Mouse (Mus musculus): Measurements from ENCODE around the gene Camkmt. TPM values are rescaled to one million over a fixed set of nuclear protein-coding genes. Genes with fewer than 3 reads are reported as not detected.

Camkmt gene
- polyA plus RNA-seq, 1 experiment from 2014 or later: 12.1 TPM

- Histone ChIP-seq H3K4me3 (no peak overlapping the region), H3K36me3 (no peaks in the 10 kb centered on the region), H3K27ac (replicated peaks) (no peak overlapping the region), H3K4me1 (peaks cover 15% of the 10 kb centered on the region), H3K27me3 (ENCODE audit: low read depth, poor library complexity, severe bottlenecking) (peaks cover 52% of the 10 kb centered on the region), H3K9me3 (replicated peaks) (no peaks in the 10 kb centered on the region)
- DNase-seq (ENCODE audit: low spot score): no peak
- WGBS: 88% methylated on average over 12 of the region's 12 CpGs
Measured at GRCm38 (mm10) chr17:85266831-85267422, 176.6 kb downstream of the Camkmt start.

DNA sequence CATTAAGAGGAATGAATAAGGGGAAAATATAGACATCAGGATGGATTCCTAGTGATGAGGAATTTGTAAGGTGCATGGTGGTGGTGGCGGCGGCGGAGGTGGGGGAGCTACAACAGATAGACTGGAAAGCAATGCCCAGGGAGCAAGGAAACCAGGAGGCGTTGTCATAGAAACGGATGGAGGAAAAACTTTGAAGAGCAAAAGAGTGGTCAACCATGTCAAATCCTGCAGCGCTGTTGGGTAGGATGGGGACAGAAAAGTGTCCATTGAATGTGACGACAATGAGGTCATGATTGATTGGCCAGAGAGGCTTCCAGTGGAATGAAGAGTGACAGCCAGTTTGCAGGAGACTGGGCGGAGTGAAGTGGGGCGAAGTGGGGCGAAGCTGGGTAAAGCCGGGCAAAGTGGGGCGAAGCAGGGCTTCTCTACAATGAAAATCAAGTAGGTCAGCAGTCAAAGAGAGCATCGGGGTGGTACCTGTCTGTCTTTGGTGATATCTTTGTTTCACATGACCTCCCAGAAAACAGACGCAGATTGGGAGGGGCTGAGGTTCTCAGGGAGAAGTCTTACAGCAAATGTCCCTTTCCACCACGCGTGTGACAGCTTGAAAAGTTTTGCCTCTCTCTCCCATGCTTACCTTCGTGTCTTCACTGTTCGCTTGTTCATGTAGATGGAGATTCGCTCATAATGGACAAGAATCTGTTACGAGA is 181.3 kb downstream of the Camkmt start:
- WGBS: 46% methylated on average over 20 of the region's 20 CpGs
- peaks cover 81% of the 10 kb centered on the region for H3K27me3 ChIP-seq (ENCODE audit: low read depth, poor library complexity, severe bottlenecking)
- H3K9me3 ChIP-seq (replicated peaks): no peaks in the 10 kb centered on the region
- no peaks in the 10 kb centered on the region for H3K36me3 ChIP-seq
- no peak overlapping the region for H3K27ac ChIP-seq (replicated peaks)
- peak; percentile 57 for DNase-seq (ENCODE audit: low spot score)
- peaks cover 28% of the 10 kb centered on the region for H3K4me1 ChIP-seq
- peak overlapping the region; percentile 18; the same call in 1 of the 2 replicates for H3K4me3 ChIP-seq

- Histone ChIP-seq H3K36me3 (no peaks in the 10 kb centered on the region), H3K27ac (replicated peaks) (no peak overlapping the region), H3K9me3 (replicated peaks) (no peaks in the 10 kb centered on the region), H3K27me3 (ENCODE audit: low read depth, poor library complexity, severe bottlenecking) (peaks cover 25% of the 10 kb centered on the region), H3K4me3 (no peak overlapping the region), H3K4me1 (no peaks in the 10 kb centered on the region)
- no peak for DNase-seq (ENCODE audit: low spot score)
- WGBS: 90% methylated on average over 7 of the region's 7 CpGs
Measured at GRCm38 (mm10) chr17:85279720-85280119, 189.4 kb downstream of the Camkmt start.

DNA sequence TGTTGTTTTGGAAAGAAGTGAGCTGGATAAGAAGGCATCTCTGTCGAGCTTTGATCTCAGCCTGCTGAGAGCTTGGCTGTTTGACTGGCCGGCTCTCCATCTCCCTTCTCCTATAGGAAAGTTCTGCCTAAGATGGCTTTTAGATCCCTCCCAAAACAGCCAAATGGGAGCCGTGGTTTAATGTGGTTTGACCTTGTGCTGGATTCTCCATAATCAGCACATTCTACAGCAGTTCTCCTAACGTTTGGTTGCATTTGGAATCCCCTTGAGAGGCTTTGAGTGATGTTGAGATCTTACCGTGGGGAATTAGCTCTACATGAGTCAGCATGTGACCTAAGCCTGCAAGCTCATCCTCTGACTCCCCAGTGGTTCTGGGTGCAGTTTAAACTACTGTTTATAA is 192.1 kb downstream of the Camkmt start:
- DNase-seq (ENCODE audit: low spot score): no peak
- no peaks in the 10 kb centered on the region for H3K9me3 ChIP-seq (replicated peaks)
- whole genome bisulfite sequencing: 74% methylated on average over 5 of the region's 5 CpGs
- H3K27ac ChIP-seq (replicated peaks): no peak overlapping the region
- no peak overlapping the region for H3K4me3 ChIP-seq
- no peaks in the 10 kb centered on the region for H3K4me1 ChIP-seq
- no peaks in the 10 kb centered on the region for H3K36me3 ChIP-seq
- 0 out of 2 replicates have a peak, but pooled peaks cover 4% of the 10 kb centered on the region for H3K27me3 ChIP-seq (ENCODE audit: low read depth, poor library complexity, severe bottlenecking)

- H3K4me1 ChIP-seq: no peaks in the 10 kb centered on the region
- no peak overlapping the region for H3K4me3 ChIP-seq
- 92% methylated on average over 4 of the region's 4 CpGs for WGBS
- H3K27ac ChIP-seq (replicated peaks): no peak overlapping the region
- H3K27me3 ChIP-seq (ENCODE audit: low read depth, poor library complexity, severe bottlenecking): no peaks in the 10 kb centered on the region
- no peaks in the 10 kb centered on the region for H3K36me3 ChIP-seq
- H3K9me3 ChIP-seq (replicated peaks): 0 out of 2 replicates have a peak, but pooled peaks cover 4% of the 10 kb centered on the region
- DNase-seq (ENCODE audit: low spot score): no peak
Measured at GRCm38 (mm10) chr17:85291154-85291553, 200.8 kb downstream of the Camkmt start.

DNA sequence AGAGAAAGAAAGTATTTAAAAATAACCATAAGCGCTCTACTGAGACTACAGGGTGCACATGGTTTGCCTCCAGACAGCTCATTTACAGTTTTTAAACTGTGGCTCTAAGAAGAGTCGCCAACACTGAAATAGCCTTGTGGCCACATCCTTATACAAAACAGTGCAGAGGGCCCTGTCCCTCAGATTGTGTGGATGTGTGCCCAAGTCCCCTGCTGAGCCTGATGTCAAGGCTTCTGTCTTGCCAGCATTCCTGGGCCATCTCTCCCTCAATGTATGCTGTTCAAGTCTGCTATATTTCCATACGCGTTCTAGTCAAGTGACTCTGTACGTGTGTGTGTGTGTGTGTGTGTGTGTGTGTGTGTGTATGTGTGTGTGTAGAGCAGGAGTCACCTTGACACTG is 201.2 kb downstream of the Camkmt start:
- Histone ChIP-seq H3K4me1 (no peaks in the 10 kb centered on the region), H3K36me3 (no peaks in the 10 kb centered on the region), H3K9me3 (replicated peaks) (0 out of 2 replicates have a peak, but pooled peaks cover 4% of the 10 kb centered on the region), H3K4me3 (no peak overlapping the region), H3K27me3 (ENCODE audit: low read depth, poor library complexity, severe bottlenecking) (no peaks in the 10 kb centered on the region), H3K27ac (replicated peaks) (no peak overlapping the region)
- no peak for DNase-seq (ENCODE audit: low spot score)
- WGBS: 92% methylated on average over 5 of the region's 5 CpGs

- no peaks in the 10 kb centered on the region for H3K27me3 ChIP-seq (ENCODE audit: low read depth, poor library complexity, severe bottlenecking)
- 0 out of 2 replicates have a peak, but pooled peaks cover 4% of the 10 kb centered on the region for H3K9me3 ChIP-seq (replicated peaks)
- H3K36me3 ChIP-seq: no peaks in the 10 kb centered on the region
- H3K27ac ChIP-seq (replicated peaks): no peak overlapping the region
- DNase-seq (ENCODE audit: low spot score): no peak
- no peak overlapping the region for H3K4me3 ChIP-seq
- WGBS: 95% methylated on average over 6 of the region's 6 CpGs
- no peaks in the 10 kb centered on the region for H3K4me1 ChIP-seq
Measured at GRCm38 (mm10) chr17:85292276-85292675, 201.9 kb downstream of the Camkmt start.

GRCm38 (mm10) chr17:85303686-85304085 is 213.3 kb downstream of the Camkmt start:
- no peaks in the 10 kb centered on the region for H3K9me3 ChIP-seq (replicated peaks)
- no peak overlapping the region for H3K4me3 ChIP-seq
- 98% methylated on average over 3 of the region's 3 CpGs for WGBS
- H3K27me3 ChIP-seq (ENCODE audit: low read depth, poor library complexity, severe bottlenecking): no peaks in the 10 kb centered on the region
- H3K36me3 ChIP-seq: no peaks in the 10 kb centered on the region
- H3K27ac ChIP-seq (replicated peaks): no peak overlapping the region
- H3K4me1 ChIP-seq: no peaks in the 10 kb centered on the region
- DNase-seq (ENCODE audit: low spot score): no peak

- 86% methylated on average over 7 of the region's 7 CpGs for WGBS
- Histone ChIP-seq H3K4me1 (0 out of 2 replicates have a peak, but pooled peaks cover 5% of the 10 kb centered on the region), H3K27me3 (ENCODE audit: low read depth, poor library complexity, severe bottlenecking) (no peaks in the 10 kb centered on the region), H3K9me3 (replicated peaks) (no peaks in the 10 kb centered on the region), H3K36me3 (no peaks in the 10 kb centered on the region), H3K4me3 (no peak overlapping the region), H3K27ac (replicated peaks) (no peak overlapping the region)
- DNase-seq (ENCODE audit: low spot score): no peak
Measured at GRCm38 (mm10) chr17:85308566-85308965, 218.2 kb downstream of the Camkmt start.

DNA sequence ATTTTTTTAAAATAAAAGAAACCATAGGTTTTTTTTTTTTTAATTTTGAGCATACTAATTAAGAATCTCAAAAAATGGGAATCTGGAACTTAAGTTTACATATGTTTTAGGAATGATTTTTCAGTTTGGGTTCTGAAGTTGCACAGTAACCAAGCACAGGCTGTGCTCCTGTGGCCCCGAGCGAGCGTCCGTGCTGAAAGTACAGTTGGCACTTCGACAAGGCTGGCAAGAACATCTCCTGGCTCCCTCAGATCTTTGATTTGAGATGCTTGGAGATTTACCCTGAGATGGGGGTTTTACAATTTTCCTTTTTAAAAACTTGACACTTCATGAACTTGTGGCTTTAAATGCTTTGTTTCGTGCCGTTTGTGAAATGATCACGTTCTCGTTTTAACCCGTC is 218.7 kb downstream of the Camkmt start:
- Histone ChIP-seq H3K27ac (replicated peaks) (no peak overlapping the region), H3K9me3 (replicated peaks) (no peaks in the 10 kb centered on the region), H3K4me1 (peaks cover 5% of the 10 kb centered on the region; the same call in 1 of the 2 replicates), H3K4me3 (no peak overlapping the region), H3K36me3 (no peaks in the 10 kb centered on the region), H3K27me3 (ENCODE audit: low read depth, poor library complexity, severe bottlenecking) (no peaks in the 10 kb centered on the region)
- no peak for DNase-seq (ENCODE audit: low spot score)
- WGBS: 96% methylated on average over 10 of the region's 10 CpGs

- H3K27me3 ChIP-seq (ENCODE audit: low read depth, poor library complexity, severe bottlenecking): no peaks in the 10 kb centered on the region
- H3K36me3 ChIP-seq: no peaks in the 10 kb centered on the region
- no peak for DNase-seq (ENCODE audit: low spot score)
- no peak overlapping the region for H3K4me3 ChIP-seq
- H3K4me1 ChIP-seq: peaks cover 5% of the 10 kb centered on the region; the same call in 1 of the 2 replicates
- H3K9me3 ChIP-seq (replicated peaks): no peaks in the 10 kb centered on the region
- 87% methylated on average over 13 of the region's 13 CpGs for WGBS
- H3K27ac ChIP-seq (replicated peaks): no peak overlapping the region
Measured at GRCm38 (mm10) chr17:85311348-85311747, 221.0 kb downstream of the Camkmt start.

GRCm38 (mm10) chr17:85318401-85318800 is 228.0 kb downstream of the Camkmt start:
- Histone ChIP-seq H3K36me3 (no peaks in the 10 kb centered on the region), H3K9me3 (replicated peaks) (no peaks in the 10 kb centered on the region), H3K4me1 (no peaks in the 10 kb centered on the region; the same call in 1 of the 2 replicates), H3K27ac (replicated peaks) (no peak overlapping the region), H3K27me3 (ENCODE audit: low read depth, poor library complexity, severe bottlenecking) (no peaks in the 10 kb centered on the region), H3K4me3 (no peak overlapping the region)
- DNase-seq (ENCODE audit: low spot score): no peak
- WGBS: 82% methylated on average over 10 of the region's 10 CpGs

DNA sequence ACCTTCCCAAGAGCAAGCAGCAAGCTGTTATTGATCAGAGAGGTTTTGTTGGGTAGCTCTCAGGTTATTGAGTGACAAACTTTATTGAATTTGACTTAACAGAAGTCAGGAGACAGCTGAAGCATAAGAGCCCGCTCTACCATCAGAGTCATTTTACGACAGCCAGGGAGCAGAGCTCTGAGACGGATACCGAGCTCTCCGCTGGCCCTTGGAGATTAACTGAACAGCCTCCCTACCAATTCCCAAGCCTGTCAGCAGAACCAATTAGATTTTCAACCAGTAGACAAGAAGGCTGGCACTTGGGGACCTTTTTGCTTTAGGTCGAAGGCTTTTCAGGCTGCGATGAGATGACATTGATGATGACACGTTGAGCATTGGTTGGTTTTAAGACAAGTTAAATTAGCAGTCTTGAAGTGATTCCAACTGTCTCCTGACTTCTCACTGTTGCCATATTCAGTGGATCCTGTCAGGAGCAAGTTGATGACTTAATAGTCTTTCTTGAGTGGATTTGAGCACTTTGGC is 229.5 kb downstream of the Camkmt start:
- no peaks in the 10 kb centered on the region for H3K4me1 ChIP-seq
- DNase-seq (ENCODE audit: low spot score): no peak
- H3K4me3 ChIP-seq: no peak overlapping the region
- no peak overlapping the region for H3K27ac ChIP-seq (replicated peaks)
- no peaks in the 10 kb centered on the region for H3K27me3 ChIP-seq (ENCODE audit: low read depth, poor library complexity, severe bottlenecking)
- WGBS: 81% methylated on average over 8 of the region's 8 CpGs
- H3K36me3 ChIP-seq: no peaks in the 10 kb centered on the region
- H3K9me3 ChIP-seq (replicated peaks): no peaks in the 10 kb centered on the region
